ENCODE assay signal across 8 mouse cellular contexts in the genomic region with DNA sequence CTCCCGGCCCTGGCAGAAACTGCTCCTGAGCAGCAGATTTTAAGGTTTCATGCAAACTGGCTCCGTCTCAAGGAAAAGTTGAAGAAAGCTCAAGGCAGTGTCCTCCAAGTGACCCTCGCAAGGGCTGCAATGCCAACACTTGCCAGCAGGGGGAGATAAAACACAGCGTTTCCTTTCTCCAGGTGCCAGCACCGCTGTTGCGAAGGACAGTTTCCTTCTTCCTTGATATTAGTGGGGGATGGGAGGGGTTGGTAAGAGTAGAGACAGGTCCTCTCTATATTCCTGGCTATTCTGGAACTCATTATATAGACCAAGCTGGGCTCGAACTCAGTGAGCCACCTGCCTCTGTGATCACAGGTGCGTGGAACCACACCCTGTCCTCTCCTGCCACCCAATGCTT. TPM values are rescaled to one million over a fixed set of nuclear protein-coding genes. Genes with fewer than 3 reads are reported as not detected.
A peak's percentile ranks its signal among the peaks of the same experiment; 100 is the strongest.
DNase-seq lines count a peak whose midpoint lies in the region; ATAC-seq lines count a peak whose summit lies in the region.

No protein-coding gene starts in this region.

- no peak overlapping the region for H3K4me2 ChIP-seq in forebrain, embryonic 15.5 days (replicated peaks)
- H3K4me2 ChIP-seq in hindbrain, embryonic 11.5 days (replicated peaks; ENCODE audit: low read depth, low read length): no peak overlapping the region
- H3K4me2 ChIP-seq in midbrain, embryonic 13.5 days (replicated peaks): no peak overlapping the region

- ATAC-seq in forebrain, embryonic 15.5 days (replicated peaks): no peak
- peak; percentile 31 for ATAC-seq in hindbrain, embryonic 11.5 days (ENCODE audit: low FRiP score)
- ATAC-seq in midbrain, embryonic 13.5 days: peak; percentile 24; the same call in 1 of the 2 replicates

- H3K4me3 ChIP-seq in forebrain, embryonic 10.5 days: no peak overlapping the region
- H3K4me3 ChIP-seq in forebrain, embryonic 15.5 days: no peak overlapping the region
- H3K4me3 ChIP-seq in brown adipose tissue, adult 24 weeks (ENCODE audit: insufficient read depth, low read depth, low read length): no peak overlapping the region
- no peak overlapping the region for H3K4me3 ChIP-seq in hindbrain, embryonic 11.5 days (ENCODE audit: low read depth, low read length)
- H3K4me3 ChIP-seq in midbrain, embryonic 13.5 days (replicated peaks): no peak overlapping the region

- peaks cover 23% of the 10 kb centered on the region for H3K36me3 ChIP-seq in forebrain, embryonic 10.5 days (replicated peaks)
- H3K36me3 ChIP-seq in forebrain, embryonic 15.5 days: peaks cover 18% of the 10 kb centered on the region
- peaks cover 4% of the 10 kb centered on the region; the same call in 1 of the 2 replicates for H3K36me3 ChIP-seq in hindbrain, embryonic 11.5 days (ENCODE audit: control insufficient read depth, insufficient read depth, low read length)
- peaks cover 23% of the 10 kb centered on the region for H3K36me3 ChIP-seq in midbrain, embryonic 13.5 days

- no peaks in the 10 kb centered on the region for H3K9me3 ChIP-seq in forebrain, embryonic 10.5 days
- no peaks in the 10 kb centered on the region for H3K9me3 ChIP-seq in forebrain, embryonic 15.5 days
- no peaks in the 10 kb centered on the region for H3K9me3 ChIP-seq in hindbrain, embryonic 11.5 days (ENCODE audit: control insufficient read depth, low read length)
- no peaks in the 10 kb centered on the region for H3K9me3 ChIP-seq in midbrain, embryonic 13.5 days

- DNase-seq in forebrain, embryonic 10.5 days (ENCODE audit: extremely low spot score, low spot score): peak; percentile 78
- peak; percentile 31 for DNase-seq in fibroblast of lung, adult 2 months (ENCODE audit: low read depth)
- DNase-seq in hindbrain, embryonic 11.5 days (ENCODE audit: low spot score): peak; percentile 90
- peak; percentile 76 to 85 for DNase-seq in left cerebral cortex, adult 18-20 months (ENCODE audit: low spot score in 2 of 2)
- peak; percentile 34 to 57 for DNase-seq in spleen, postnatal 36 days (ENCODE audit: low spot score in 2 of 2)

- no peak overlapping the region for H3K9ac ChIP-seq in forebrain, embryonic 15.5 days (replicated peaks)
- H3K9ac ChIP-seq in hindbrain, embryonic 11.5 days (ENCODE audit: low read depth, low read length): no peak overlapping the region
- no peak overlapping the region for H3K9ac ChIP-seq in midbrain, embryonic 13.5 days (replicated peaks)

- WGBS in forebrain, embryonic 10.5 days: 24% methylated on average over 8 of the region's 8 CpGs
- 21% methylated on average over 8 of the region's 8 CpGs for WGBS in forebrain, embryonic 15.5 days
- WGBS in hindbrain, embryonic 11.5 days: 22% methylated on average over 8 of the region's 8 CpGs
- WGBS in midbrain, embryonic 13.5 days: 27% methylated on average over 8 of the region's 8 CpGs

- no peak overlapping the region for H3K27ac ChIP-seq in forebrain, embryonic 10.5 days
- H3K27ac ChIP-seq in forebrain, embryonic 15.5 days (replicated peaks): no peak overlapping the region
- H3K27ac ChIP-seq in brown adipose tissue, adult 24 weeks (replicated peaks; ENCODE audit: low read depth, low read length): peak overlapping the region; percentile 73; the same call in 1 of the 2 replicates
- no peak overlapping the region for H3K27ac ChIP-seq in hindbrain, embryonic 11.5 days (ENCODE audit: low read depth, low read length)
- H3K27ac ChIP-seq in midbrain, embryonic 13.5 days: no peak overlapping the region

- no peaks in the 10 kb centered on the region for H3K4me1 ChIP-seq in forebrain, embryonic 10.5 days
- no peaks in the 10 kb centered on the region for H3K4me1 ChIP-seq in forebrain, embryonic 15.5 days
- peaks cover 4% of the 10 kb centered on the region; the same call in 1 of the 2 replicates for H3K4me1 ChIP-seq in brown adipose tissue, adult 24 weeks (ENCODE audit: control insufficient read depth, insufficient read depth, insufficient read length, low read length)
- H3K4me1 ChIP-seq in hindbrain, embryonic 11.5 days (replicated peaks; ENCODE audit: control insufficient read depth, insufficient read depth, low read length): no peaks in the 10 kb centered on the region
- H3K4me1 ChIP-seq in midbrain, embryonic 13.5 days (replicated peaks): no peaks in the 10 kb centered on the region

- peaks cover 27% of the 10 kb centered on the region for H3K27me3 ChIP-seq in forebrain, embryonic 10.5 days (ENCODE audit: poor library complexity, severe bottlenecking)
- peaks cover 7% of the 10 kb centered on the region for H3K27me3 ChIP-seq in forebrain, embryonic 15.5 days
- H3K27me3 ChIP-seq in hindbrain, embryonic 11.5 days (ENCODE audit: control insufficient read depth, insufficient read depth, low read length): no peaks in the 10 kb centered on the region
- peaks cover 18% of the 10 kb centered on the region for H3K27me3 ChIP-seq in midbrain, embryonic 13.5 days

RNA-seq across cellular contexts. Expression of a gene that starts 6.3 kb away (rescaled TPM):
- polyA plus RNA-seq in forebrain, embryonic 10.5 days (2016; fragmentation: Nextera tagmentation; extraction: Ambion mirVana): 0.27 and 0.49 TPM in 2 replicates
- 37.0 and 38.7 TPM in 2 replicates for polyA plus RNA-seq in forebrain, embryonic 15.5 days (2015; fragmentation: Nextera tagmentation; extraction: Ambion mirVana)
- polyA plus RNA-seq in brown adipose tissue, adult 24 weeks (2012; ENCODE audit: insufficient read depth, insufficient read length, missing spikeins): 14.9 and 20.4 TPM in 2 replicates
- 2.1 and 4.0 TPM in 2 replicates for polyA plus RNA-seq in hindbrain, embryonic 11.5 days (2014; fragmentation: Nextera tagmentation; extraction: Ambion mirVana)
- total RNA-seq in left cerebral cortex, adult 18-20 months (2021): 100 to 1,000 TPM; 229 to 237 TPM
- 13.8 and 14.5 TPM in 2 replicates for polyA plus RNA-seq in midbrain, embryonic 13.5 days (2015; fragmentation: Nextera tagmentation; extraction: Ambion mirVana)

RNA-seq across cellular contexts. Expression of a gene that starts 19.5 kb away (rescaled TPM):
- polyA plus RNA-seq in forebrain, embryonic 10.5 days (2016; fragmentation: Nextera tagmentation; extraction: Ambion mirVana): 119 and 120 TPM in 2 replicates
- polyA plus RNA-seq in forebrain, embryonic 15.5 days (2015; fragmentation: Nextera tagmentation; extraction: Ambion mirVana): 104 and 113 TPM in 2 replicates
- 250 and 278 TPM in 2 replicates for polyA plus RNA-seq in brown adipose tissue, adult 24 weeks (2012; ENCODE audit: insufficient read depth, insufficient read length, missing spikeins)
- polyA plus RNA-seq in hindbrain, embryonic 11.5 days (2014; fragmentation: Nextera tagmentation; extraction: Ambion mirVana): 127 and 129 TPM in 2 replicates
- 10 to 100 TPM; 66.8 to 67.7 TPM for total RNA-seq in left cerebral cortex, adult 18-20 months (2021)
- 120 and 131 TPM in 2 replicates for polyA plus RNA-seq in midbrain, embryonic 13.5 days (2015; fragmentation: Nextera tagmentation; extraction: Ambion mirVana)

RNA-seq across cellular contexts. Expression of a gene that starts 20.7 kb away (rescaled TPM):
- not detected in 2 replicates for polyA plus RNA-seq in forebrain, embryonic 10.5 days (2016; fragmentation: Nextera tagmentation; extraction: Ambion mirVana)
- polyA plus RNA-seq in forebrain, embryonic 15.5 days (2015; fragmentation: Nextera tagmentation; extraction: Ambion mirVana): not detected in 2 replicates
- polyA plus RNA-seq in brown adipose tissue, adult 24 weeks (2012; ENCODE audit: insufficient read depth, insufficient read length, missing spikeins): not detected in 2 replicates
- not detected in 2 replicates for polyA plus RNA-seq in hindbrain, embryonic 11.5 days (2014; fragmentation: Nextera tagmentation; extraction: Ambion mirVana)
- total RNA-seq in left cerebral cortex, adult 18-20 months (2021): not detected
- polyA plus RNA-seq in midbrain, embryonic 13.5 days (2015; fragmentation: Nextera tagmentation; extraction: Ambion mirVana): not detected in 2 replicates

RNA-seq across cellular contexts. Expression of a gene that starts 45.8 kb away (rescaled TPM):
- polyA plus RNA-seq in forebrain, embryonic 10.5 days (2016; fragmentation: Nextera tagmentation; extraction: Ambion mirVana): 1.6 and 1.8 TPM in 2 replicates
- 1.3 and 1.5 TPM in 2 replicates for polyA plus RNA-seq in forebrain, embryonic 15.5 days (2015; fragmentation: Nextera tagmentation; extraction: Ambion mirVana)
- 18.1 and 19.7 TPM in 2 replicates for polyA plus RNA-seq in brown adipose tissue, adult 24 weeks (2012; ENCODE audit: insufficient read depth, insufficient read length, missing spikeins)
- 1.8 TPM in 2 replicates for polyA plus RNA-seq in hindbrain, embryonic 11.5 days (2014; fragmentation: Nextera tagmentation; extraction: Ambion mirVana)
- 10 to 100 TPM; 10.6 to 13.0 TPM for total RNA-seq in left cerebral cortex, adult 18-20 months (2021)
- polyA plus RNA-seq in midbrain, embryonic 13.5 days (2015; fragmentation: Nextera tagmentation; extraction: Ambion mirVana): 1.7 TPM in 2 replicates

Comparison
In these comparisons a context has a peak if more than half of its experiments do, and no peak if none do; other contexts are left out.
1. DNase-seq: peak in every context shown above with its lines; median percentile 90 in hindbrain, embryonic 11.5 days; 80 in left cerebral cortex, adult 18-20 months; 78 in forebrain, embryonic 10.5 days; 46 in spleen, postnatal 36 days; 31 in fibroblast of lung, adult 2 months.